Mouse (Mus musculus) CH12.LX (cell line): ENCODE measurements around the gene C130074G19Rik. TPM values are rescaled to one million over a fixed set of nuclear protein-coding genes. Genes with fewer than 3 reads are reported as not detected.

Source experiments
- DNase-seq: peaks from one replicate; pipeline ENCODE4 v3.0.0-alpha.2; 2013; ENCODE audit errors: extremely low read depth
- H3K27ac ChIP-seq: 2 replicates; pipeline ENCODE4 v1.5.1; 2012; ENCODE audit warnings: low read depth, mild to moderate bottlenecking, control low read depth, moderate library complexity; ENCODE audit not compliant: insufficient read depth
- H3K27me3 ChIP-seq: replicated peaks from 2 replicates; pipeline ENCODE3; 2012; ENCODE audit warnings: inconsistent platforms
- H3K36me3 ChIP-seq, 2 experiments: replicated peaks in 1 of 2; 2 replicates each; pipeline versions ENCODE3 to v1.6.1; 2012; ENCODE audit warnings: inconsistent platforms in 1 of 2, low read length in 1 of 2, mild to moderate bottlenecking in 1 of 2, mixed read lengths in 1 of 2, moderate library complexity in 1 of 2; ENCODE audit not compliant: control insufficient read depth in 1 of 2, insufficient read depth in 1 of 2
- H3K4me1 ChIP-seq, 2 experiments: 2 replicates each; pipeline ENCODE4 v1.6.1; 2012; ENCODE audit warnings: inconsistent platforms in 1 of 2, moderate library complexity in 1 of 2; ENCODE audit not compliant: insufficient read depth in 2 of 2, control insufficient read depth in 1 of 2
- H3K4me2 ChIP-seq: 2 replicates; pipeline ENCODE4 v1.6.1; 2012; ENCODE audit warnings: low read depth, mild to moderate bottlenecking, control low read depth; ENCODE audit not compliant: poor library complexity, insufficient read depth, severe bottlenecking
- H3K4me3 ChIP-seq, 3 experiments: fragments of 150-350 bp in 1 of 3; sonication (generic) in 1 of 3; replicated peaks in 1 of 3; 2 replicates each; pipeline versions ENCODE3 to v1.5.1; 2011 to 2012; ENCODE audit warnings: low read depth in 2 of 3, low read length in 2 of 3, mild to moderate bottlenecking in 2 of 3, moderate library complexity in 2 of 3, control low read depth in 1 of 3, improper control_type of control experiment in 1 of 3, inconsistent platforms in 1 of 3, mixed read lengths in 1 of 3; ENCODE audit not compliant: poor library complexity in 1 of 3
- H3K79me2 ChIP-seq: replicated peaks from 2 replicates; pipeline ENCODE4 v1.6.1; 2012; ENCODE audit warnings: mild to moderate bottlenecking, moderate library complexity; ENCODE audit not compliant: control insufficient read depth, poor library complexity, insufficient read depth, severe bottlenecking; ENCODE audit errors: extremely low read depth
- H3K9ac ChIP-seq: 2 replicates; pipeline ENCODE4 v1.6.1; 2012; ENCODE audit warnings: low read depth, mild to moderate bottlenecking, control low read depth, moderate library complexity; ENCODE audit not compliant: insufficient read depth
- H3K9me3 ChIP-seq: replicated peaks from 2 replicates; pipeline ENCODE3; 2012; ENCODE audit warnings: low read length, inconsistent platforms, mixed read lengths
- BHLHE40 ChIP-seq: IDR thresholded peaks from 2 replicates; pipeline ENCODE4 v1.6.1; 2011; ENCODE audit warnings: mild to moderate bottlenecking, low read depth, low read length, improper control_type of control experiment
- CTCF ChIP-seq, 2 experiments: IDR thresholded peaks in 1 of 2; conservative IDR thresholded peaks in 1 of 2; 2 replicates each; pipeline ENCODE4 v1.5.1; 2011 to 2012; ENCODE audit warnings: low read depth in 2 of 2, low read length in 2 of 2, improper control_type of control experiment in 1 of 2, inconsistent platforms in 1 of 2, mild to moderate bottlenecking in 1 of 2, moderate library complexity in 1 of 2
- EP300 ChIP-seq: IDR thresholded peaks from 2 replicates; pipeline ENCODE4 v1.6.1; 2011; ENCODE audit warnings: low read length, improper control_type of control experiment
- ETS1 ChIP-seq: conservative IDR thresholded peaks from 2 replicates; pipeline ENCODE4 v1.6.1; 2012; ENCODE audit warnings: low read depth, mild to moderate bottlenecking, inconsistent platforms, low read length, improper control_type of control experiment, moderate library complexity
- GABPA ChIP-seq: IDR thresholded peaks from 2 replicates; pipeline ENCODE4 v1.6.1; 2012; ENCODE audit warnings: low read depth, low read length, improper control_type of control experiment, inconsistent platforms; ENCODE audit not compliant: insufficient replicate concordance
- IRF4 ChIP-seq: IDR thresholded peaks from 2 replicates; pipeline ENCODE4 v1.6.1; 2014; ENCODE audit warnings: low read depth, mild to moderate bottlenecking, inconsistent platforms, low read length, improper control_type of control experiment
- JUND ChIP-seq: conservative IDR thresholded peaks from 2 replicates; pipeline ENCODE4 v1.6.1; 2011; ENCODE audit warnings: low read depth, low read length, improper control_type of control experiment
- MAFK ChIP-seq: IDR thresholded peaks from 2 replicates; pipeline ENCODE4 v1.6.1; 2011; ENCODE audit warnings: low read length, improper control_type of control experiment; ENCODE audit not compliant: insufficient replicate concordance
- MAX ChIP-seq: IDR thresholded peaks from 2 replicates; pipeline ENCODE4 v1.6.1; 2011; ENCODE audit warnings: low read length, improper control_type of control experiment
- MAZ ChIP-seq: IDR thresholded peaks from 2 replicates; pipeline ENCODE4 v1.6.1; 2012; ENCODE audit warnings: low read depth, mild to moderate bottlenecking, inconsistent platforms, low read length, improper control_type of control experiment, moderate library complexity
- MEF2A ChIP-seq: IDR thresholded peaks from 2 replicates; pipeline ENCODE4 v1.6.1; 2014; ENCODE audit warnings: low read depth, mild to moderate bottlenecking, inconsistent platforms, low read length, improper control_type of control experiment, borderline replicate concordance
- MYC ChIP-seq: IDR thresholded peaks from 2 replicates; pipeline ENCODE4 v1.6.1; 2011; ENCODE audit warnings: low read depth, mild to moderate bottlenecking, improper control_type of control experiment, low read length
- NELFE ChIP-seq: IDR thresholded peaks from 2 replicates; pipeline ENCODE4 v1.6.1; 2011; ENCODE audit warnings: low read depth, low read length, improper control_type of control experiment
- NRF1 ChIP-seq: IDR thresholded peaks from 2 replicates; pipeline ENCODE4 v1.6.1; 2014; ENCODE audit warnings: low read depth, mild to moderate bottlenecking, inconsistent platforms, low read length, improper control_type of control experiment, moderate library complexity
- PAX5 ChIP-seq: IDR thresholded peaks from 2 replicates; pipeline ENCODE4 v1.6.1; 2012; ENCODE audit warnings: low read length, inconsistent platforms, mixed read lengths
- POLR2AphosphoS2 ChIP-seq: IDR thresholded peaks from 2 replicates; pipeline ENCODE4 v1.6.1; 2011; ENCODE audit warnings: low read depth, low read length, improper control_type of control experiment
- SIN3A ChIP-seq: IDR thresholded peaks from 2 replicates; pipeline ENCODE4 v1.6.1; 2012; ENCODE audit warnings: low read length, improper control_type of control experiment, inconsistent platforms
- TBP ChIP-seq: conservative IDR thresholded peaks from 2 replicates; pipeline ENCODE4 v1.6.1; 2011; ENCODE audit warnings: low read depth, low read length, improper control_type of control experiment
- USF2 ChIP-seq: conservative IDR thresholded peaks from 2 replicates; pipeline ENCODE4 v1.6.1; 2011; ENCODE audit warnings: low read depth, low read length, improper control_type of control experiment
- ZC3H11A ChIP-seq: IDR thresholded peaks from 2 replicates; pipeline ENCODE4 v1.6.1; 2012; ENCODE audit warnings: low read depth, mild to moderate bottlenecking, inconsistent platforms, low read length, improper control_type of control experiment
- ZMIZ1 ChIP-seq: IDR thresholded peaks from 2 replicates; pipeline ENCODE4 v1.6.1; 2012; ENCODE audit warnings: low read depth, mild to moderate bottlenecking, inconsistent platforms, low read length, improper control_type of control experiment
- ZNF384 ChIP-seq: IDR thresholded peaks from 2 replicates; pipeline ENCODE4 v1.6.1; 2012; ENCODE audit warnings: low read depth, low read length, improper control_type of control experiment, inconsistent platforms
- dilution Hi-C: fragments of 300-500 bp; cut with MboI; formaldehyde crosslinking; loops from 2 replicates; pipeline ENCODE4 v1.14.3; 2020; ENCODE audit warnings: low sequenced_read_pairs; ENCODE audit not compliant: extremely low pct_unique_long_range_greater_than_20kb, extremely low pct_ligation_motif_present
- in situ Hi-C: fragments of 300-500 bp; cut with MboI; formaldehyde crosslinking; loops from 3 replicates; pipeline ENCODE4 v1.14.3; 2019; ENCODE audit warnings: low sequenced_read_pairs, low pct_ligation_motif_present, low pct_unique_long_range_greater_than_20kb, mixed read lengths
- polyA plus RNA-seq: library from polyadenylated mRNA; unstranded; fragments of >175 nt; gene quantifications from 2 replicates; pipeline ENCODE4 v1.2.1, GENCODE M21; 2012; ENCODE audit warnings: low read depth; ENCODE audit not compliant: insufficient read length
- total RNA-seq, 2 experiments: library from RNA; depleted of rRNA; stranded (reverse); fragments of 300-350 nt in 1 of 2; fragments of >200 nt in 1 of 2; gene quantifications; 2 replicates each; pipeline ENCODE4 v1.2.3; 2012 to 2014

C130074G19Rik gene
- total and polyA plus RNA-seq, 3 experiments: not detected

- Histone ChIP-seq H3K79me2 (no peaks in the 10 kb centered on the region), H3K36me3 (no peaks in the 10 kb centered on the region), H3K4me2 (no peak overlapping the region), H3K9me3 (no peaks in the 10 kb centered on the region), H3K9ac (no peak overlapping the region), H3K27me3 (no peaks in the 10 kb centered on the region), H3K4me1 (peaks cover 0 to 9% of the 10 kb centered on the region in 2 experiments; a peak in 1 of 4 replicates), H3K27ac (no peak overlapping the region), H3K4me3 (no peak overlapping the region)
- DNase-seq: no peak
- dilution Hi-C loops (no loop called here), in situ Hi-C loops (no loop called here)
- TF ChIP-seq MAFK (no peak), NRF1 (no peak), NELFE (no peak), POLR2AphosphoS2 (no peak)
Observed at GRCm38 (mm10) chr1:184881861-184882260, 1.2 kb downstream of the C130074G19Rik start.

GRCm38 (mm10) chr1:184881211-184881610, 1.8 kb downstream of the C130074G19Rik start:
- Histone ChIP-seq H3K4me2 (no peak overlapping the region), H3K9ac (no peak overlapping the region), H3K36me3 (no peaks in the 10 kb centered on the region), H3K4me3 (no peak overlapping the region), H3K27me3 (no peaks in the 10 kb centered on the region), H3K79me2 (no peaks in the 10 kb centered on the region), H3K9me3 (no peaks in the 10 kb centered on the region), H3K27ac (no peak overlapping the region), H3K4me1 (peaks cover 0 to 8% of the 10 kb centered on the region in 2 experiments; a peak in 1 of 4 replicates)
- TF ChIP-seq MAZ (no peak), CTCF (conservative IDR thresholded peaks at IDR 0.05 in 1 of 2, IDR thresholded peaks at IDR 0.05 in 1 of 2; ENCODE audit: low read depth in 2 of 2, low read length in 2 of 2) (no peak), EP300 (no peak), GABPA (no peak), NELFE (no peak), POLR2AphosphoS2 (no peak), IRF4 (no peak), ZC3H11A (no peak), MEF2A (no peak)
- in situ Hi-C loops: no loop called here
- dilution Hi-C loops: no loop called here
- no peak for DNase-seq

GRCm38 (mm10) chr1:184878860-184879259, 4.2 kb downstream of the C130074G19Rik start:
- Histone ChIP-seq H3K36me3 (no peaks in the 10 kb centered on the region), H3K79me2 (no peaks in the 10 kb centered on the region), H3K27me3 (peaks cover 2% of the 10 kb centered on the region), H3K4me3 (no peak overlapping the region), H3K27ac (no peak overlapping the region), H3K4me2 (no peak overlapping the region)
- dilution Hi-C loops: no loop called here
- in situ Hi-C loops: no loop called here
- no peak for DNase-seq
- TF ChIP-seq PAX5 (no peak), BHLHE40 (no peak), ETS1 (no peak), ZNF384 (no peak), TBP (no peak), MAX (no peak), ZMIZ1 (no peak), MYC (no peak), USF2 (no peak), NRF1 (no peak), MAFK (no peak), SIN3A (no peak), JUND (no peak)
- TF ChIP-seq, all 38 proteins: peak for 0
- Histone ChIP-seq H3K9ac (no peak overlapping the region), H3K9me3 (no peaks in the 10 kb centered on the region), H3K4me1 (0 out of 4 replicates have a peak, but pooled peaks cover 0 to 3% of the 10 kb centered on the region in 2 experiments)
